Mouse (Mus musculus) kidney, adult 2 months (tissue): ENCODE data around the gene G6pc3. TPM values are rescaled to one million over a fixed set of nuclear protein-coding genes. Genes with fewer than 3 reads are reported as not detected.
A peak's percentile ranks its signal among the peaks of the same experiment; 100 is the strongest.

ENCODE experiments used
- DNase-seq: peaks from one replicate; pipeline ENCODE4 v3.0.0; 2021
- H3K27ac ChIP-seq: fragments of 200-500 bp; 2 replicates; pipeline ENCODE4 v1.5.1; 2012; ENCODE audit warnings: low read depth, low read length, control low read depth, inconsistent platforms; ENCODE audit not compliant: insufficient read depth
- H3K27me3 ChIP-seq: fragments of 200-500 bp; replicated peaks from 2 replicates; pipeline ENCODE4 v1.6.1; 2012; ENCODE audit warnings: mild to moderate bottlenecking, moderate library complexity, low read length, inconsistent platforms; ENCODE audit not compliant: control insufficient read depth, insufficient read depth
- H3K36me3 ChIP-seq: fragments of 200-500 bp; 2 replicates; pipeline ENCODE4 v1.6.1; 2012; ENCODE audit warnings: mild to moderate bottlenecking, moderate library complexity, low read length, inconsistent platforms; ENCODE audit not compliant: control insufficient read depth, insufficient read depth
- H3K4me1 ChIP-seq: fragments of 200-500 bp; 2 replicates; pipeline ENCODE4 v1.6.1; 2011; ENCODE audit warnings: low read length; ENCODE audit not compliant: control insufficient read depth, insufficient read depth
- H3K4me3 ChIP-seq: fragments of 200-500 bp; 2 replicates; pipeline ENCODE4 v1.5.1; 2011; ENCODE audit warnings: mild to moderate bottlenecking, low read depth, low read length, control low read depth; ENCODE audit not compliant: insufficient read depth
- CTCF ChIP-seq: fragments of 200-500 bp; conservative IDR thresholded peaks from 2 replicates; pipeline ENCODE4 v1.5.1; 2011; ENCODE audit warnings: low read depth, mild to moderate bottlenecking, control low read depth, low read length, moderate library complexity, mixed read lengths; ENCODE audit not compliant: insufficient read depth, insufficient read length
- POLR2A ChIP-seq: fragments of 200-500 bp; IDR thresholded peaks from one replicate; pipeline ENCODE4 v1.6.1; 2011; ENCODE audit warnings: low read depth, low read length, control low read depth
- WGBS: fragments of 180-500 bp; shearing (Covaris S2); methylation state at CpG from one replicate; pipeline ENCODE4 v1.1.7; 2018; 5-methylcytosine and 5-hydroxymethylcytosine counted together
- polyA plus RNA-seq: library from polyadenylated mRNA; depleted of rRNA; stranded (reverse); fragments of >200 nt; gene quantifications from 2 replicates; pipeline ENCODE4 v1.2.3, GENCODE M21; 2012

G6pc3 gene
- polyA plus RNA-seq, 1 experiment, result 127 TPM

GRCm38 (mm10) chr11:102218783-102219182 lies 29.4 kb downstream of the G6pc3 start:
- 0% methylated on average over 10 of the region's 10 CpGs for WGBS
- peak; percentile 99 for DNase-seq
- peak overlapping the region; percentile 78 for H3K27ac ChIP-seq
- H3K4me3 ChIP-seq, result peak overlapping the region; percentile 40
- H3K27me3 ChIP-seq, result no peaks in the 10 kb centered on the region
- peaks cover 61% of the 10 kb centered on the region for H3K4me1 ChIP-seq
- H3K36me3 ChIP-seq, result no peaks in the 10 kb centered on the region
- TF ChIP-seq CTCF, result no peak
- peak; percentile 89 for TF ChIP-seq POLR2A

GRCm38 (mm10) chr11:102219247-102219993 lies 30.0 kb downstream of the G6pc3 start:
- H3K27ac ChIP-seq, result peak overlapping the region; percentile 78
- H3K27me3 ChIP-seq, result no peaks in the 10 kb centered on the region
- 52% methylated on average over 14 of the region's 14 CpGs for WGBS
- no peak overlapping the region for H3K4me3 ChIP-seq
- peaks cover 61% of the 10 kb centered on the region for H3K4me1 ChIP-seq
- H3K36me3 ChIP-seq, result no peaks in the 10 kb centered on the region
- DNase-seq, result peak; percentile 20
- TF ChIP-seq CTCF, result no peak
- TF ChIP-seq POLR2A, result no peak

- WGBS, result 34% methylated on average over 4 of the region's 4 CpGs
- no peak overlapping the region for H3K27ac ChIP-seq
- peak; percentile 37 for DNase-seq
- TF ChIP-seq POLR2A (no peak), CTCF (no peak)
- H3K27me3 ChIP-seq, result no peaks in the 10 kb centered on the region
- no peaks in the 10 kb centered on the region for H3K36me3 ChIP-seq
- peaks cover 58% of the 10 kb centered on the region for H3K4me1 ChIP-seq
- H3K4me3 ChIP-seq, result no peak overlapping the region
Measured at GRCm38 (mm10) chr11:102219994-102220346, 30.6 kb downstream of the G6pc3 start.

- TF ChIP-seq CTCF (no peak), POLR2A (no peak)
- H3K36me3 ChIP-seq, result no peaks in the 10 kb centered on the region
- no peak overlapping the region for H3K27ac ChIP-seq
- no peak overlapping the region for H3K4me3 ChIP-seq
- DNase-seq, result no peak
- H3K27me3 ChIP-seq, result no peaks in the 10 kb centered on the region
- H3K4me1 ChIP-seq, result peaks cover 54% of the 10 kb centered on the region
- 53% methylated on average over 6 of the region's 6 CpGs for WGBS
Measured at GRCm38 (mm10) chr11:102220451-102220850, 31.0 kb downstream of the G6pc3 start.

GRCm38 (mm10) chr11:102221243-102221953 lies 32.0 kb downstream of the G6pc3 start:
- H3K4me1 ChIP-seq, result peaks cover 44% of the 10 kb centered on the region
- H3K27ac ChIP-seq, result no peak overlapping the region
- DNase-seq, result no peak
- TF ChIP-seq CTCF (no peak), POLR2A (no peak)
- 81% methylated on average over 8 of the region's 8 CpGs for WGBS
- H3K27me3 ChIP-seq, result no peaks in the 10 kb centered on the region
- H3K36me3 ChIP-seq, result no peaks in the 10 kb centered on the region
- H3K4me3 ChIP-seq, result no peak overlapping the region

GRCm38 (mm10) chr11:102221954-102222351 lies 32.5 kb downstream of the G6pc3 start:
- peaks cover 39% of the 10 kb centered on the region for H3K4me1 ChIP-seq
- no peaks in the 10 kb centered on the region for H3K27me3 ChIP-seq
- DNase-seq, result peak; percentile 69
- no peak overlapping the region for H3K4me3 ChIP-seq
- H3K27ac ChIP-seq, result no peak overlapping the region
- WGBS, result 40% methylated on average over 8 of the region's 8 CpGs
- TF ChIP-seq CTCF (no peak), POLR2A (no peak)
- H3K36me3 ChIP-seq, result no peaks in the 10 kb centered on the region

- Histone ChIP-seq H3K36me3 (no peaks in the 10 kb centered on the region), H3K27ac (no peak overlapping the region), H3K27me3 (no peaks in the 10 kb centered on the region), H3K4me3 (no peak overlapping the region), H3K4me1 (peaks cover 30% of the 10 kb centered on the region)
- WGBS, result 52% methylated on average over 6 of the region's 6 CpGs
- TF ChIP-seq POLR2A (no peak), CTCF (peak; percentile 51)
- peak; percentile 59 for DNase-seq
Measured at GRCm38 (mm10) chr11:102223166-102223565, 33.7 kb downstream of the G6pc3 start.
